Mouse (Mus musculus): ENCODE data around the gene Slc23a2.

GRCm38 (mm10) chr2:132063776-132064175 is 81.1 kb downstream of the Slc23a2 start:
- TF ChIP-seq CTCF (IDR thresholded peaks at IDR 0.05; ENCODE audit: low read depth) = no peak
- TF ChIP-seq EP300 (optimal IDR thresholded peaks at IDR 0.05) = no peak

All from stomach, postnatal 0 days (tissue).